Mouse (Mus musculus): Measurements from ENCODE around the gene Pde4b. TPM values are rescaled to one million over a fixed set of nuclear protein-coding genes. Genes with fewer than 3 reads are reported as not detected.

Gene Pde4b
- polyA plus RNA-seq, 1 experiment, result 78.9 TPM

DNA sequence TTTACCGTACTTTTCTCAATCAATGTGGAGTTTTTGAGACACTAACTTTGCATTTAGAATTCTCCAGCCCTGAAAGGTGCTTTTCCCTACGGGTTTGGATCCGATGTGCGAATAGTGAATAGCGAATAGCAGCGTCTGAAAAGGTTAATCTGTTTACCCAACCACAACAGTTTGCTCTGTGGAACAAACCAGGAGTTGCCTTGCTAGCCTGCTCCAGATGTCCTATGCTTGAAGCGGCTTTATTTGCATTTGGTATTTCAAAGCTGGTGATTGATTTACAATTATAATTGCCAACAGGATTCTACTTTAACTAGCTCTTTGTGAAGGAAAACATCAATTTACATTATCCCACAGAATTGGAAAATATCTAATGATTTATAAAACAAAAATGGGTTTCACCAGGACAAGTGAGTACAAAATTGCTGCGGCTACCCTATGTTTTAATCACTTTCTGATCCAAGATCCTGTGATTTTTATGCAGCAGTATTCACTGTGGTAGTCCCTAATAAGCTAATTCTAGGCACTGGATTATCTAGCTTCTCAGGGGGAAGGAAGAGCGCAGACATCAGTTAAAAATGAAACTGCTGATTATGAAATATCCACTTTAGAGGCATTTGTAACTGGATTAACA lies 280.9 kb downstream of the Pde4b start:
- no peak overlapping the region for H3K27ac ChIP-seq (ENCODE audit: insufficient read depth, low read length)
- no peaks in the 10 kb centered on the region for H3K4me1 ChIP-seq (ENCODE audit: control insufficient read depth, insufficient read depth, low read length)
- H3K4me3 ChIP-seq (replicated peaks; ENCODE audit: insufficient read depth, low read depth, low read length), result no peak overlapping the region
- H3K27me3 ChIP-seq (ENCODE audit: control insufficient read depth, insufficient read depth, low read length), result no peaks in the 10 kb centered on the region
- DNase-seq, result no peak
- 76% methylated on average over 9 of the region's 9 CpGs for WGBS
- TF ChIP-seq CTCF (IDR thresholded peaks at IDR 0.05; ENCODE audit: borderline replicate concordance, insufficient read depth, low read depth, low read length) (no peak), POLR2A (IDR thresholded peaks at IDR 0.05; ENCODE audit: borderline replicate concordance, insufficient read depth, low read length) (no peak)

GRCm38 (mm10) chr4:102374614-102375013 lies 287.3 kb downstream of the Pde4b start:
- TF ChIP-seq CTCF (IDR thresholded peaks at IDR 0.05; ENCODE audit: borderline replicate concordance, insufficient read depth, low read depth, low read length) (no peak), POLR2A (IDR thresholded peaks at IDR 0.05; ENCODE audit: borderline replicate concordance, insufficient read depth, low read length) (no peak)
- Histone ChIP-seq H3K27ac (ENCODE audit: insufficient read depth, low read length) (no peak overlapping the region), H3K27me3 (ENCODE audit: control insufficient read depth, insufficient read depth, low read length) (no peaks in the 10 kb centered on the region), H3K4me3 (replicated peaks; ENCODE audit: insufficient read depth, low read depth, low read length) (no peak overlapping the region), H3K4me1 (ENCODE audit: control insufficient read depth, insufficient read depth, low read length) (no peaks in the 10 kb centered on the region)
- 86% methylated on average over 5 of the region's 5 CpGs for WGBS
- DNase-seq, result no peak

DNA sequence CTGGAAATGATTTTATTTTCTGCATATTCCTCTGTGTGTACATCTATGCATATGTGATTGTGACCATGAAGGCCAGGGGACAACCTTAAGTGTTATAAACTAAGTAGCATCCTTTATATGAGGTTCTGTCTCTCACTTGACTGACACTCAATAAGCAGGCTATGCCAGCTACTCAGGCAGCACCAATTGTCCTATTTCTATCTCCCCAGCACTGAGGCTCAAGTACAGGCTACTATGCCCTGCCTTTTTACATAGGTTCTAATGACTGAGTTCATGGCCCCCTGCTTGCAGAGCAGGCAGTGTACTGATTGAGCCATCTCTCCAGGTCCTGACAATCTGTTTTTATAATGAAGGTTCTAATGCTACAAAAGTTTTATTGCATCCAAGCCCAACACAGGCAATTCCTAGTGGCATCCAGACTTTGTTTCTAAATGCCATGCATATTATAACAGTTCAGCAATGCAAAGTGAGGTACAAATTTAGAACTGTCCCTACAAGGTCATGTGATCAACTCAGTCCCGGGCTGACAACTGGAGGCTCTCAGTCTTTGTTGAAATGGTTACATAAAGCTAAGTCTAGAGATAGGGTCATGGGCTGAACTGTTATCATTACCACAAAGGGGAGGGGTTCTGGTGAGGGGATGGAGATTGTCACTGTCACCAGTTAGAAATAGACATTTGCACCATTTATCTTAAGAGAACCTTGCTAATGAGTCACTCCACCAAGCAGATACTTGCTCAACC lies 295.6 kb downstream of the Pde4b start:
- no peak for TF ChIP-seq CTCF (IDR thresholded peaks at IDR 0.05; ENCODE audit: borderline replicate concordance, insufficient read depth, low read depth, low read length)
- TF ChIP-seq POLR2A (IDR thresholded peaks at IDR 0.05; ENCODE audit: borderline replicate concordance, insufficient read depth, low read length), result no peak
- Histone ChIP-seq H3K27ac (ENCODE audit: insufficient read depth, low read length) (no peak overlapping the region), H3K27me3 (ENCODE audit: control insufficient read depth, insufficient read depth, low read length) (no peaks in the 10 kb centered on the region), H3K4me3 (replicated peaks; ENCODE audit: insufficient read depth, low read depth, low read length) (no peak overlapping the region), H3K4me1 (ENCODE audit: control insufficient read depth, insufficient read depth, low read length) (no peaks in the 10 kb centered on the region; the same call in 1 of the 2 replicates)
- 75% methylated on average over 1 of the region's 1 CpGs for WGBS
- no peak for DNase-seq

GRCm38 (mm10) chr4:102393605-102394004 lies 306.3 kb downstream of the Pde4b start:
- H3K4me3 ChIP-seq (replicated peaks; ENCODE audit: insufficient read depth, low read depth, low read length), result no peak overlapping the region
- TF ChIP-seq CTCF (IDR thresholded peaks at IDR 0.05; ENCODE audit: borderline replicate concordance, insufficient read depth, low read depth, low read length) (no peak), POLR2A (IDR thresholded peaks at IDR 0.05; ENCODE audit: borderline replicate concordance, insufficient read depth, low read length) (no peak)
- WGBS, result 67% methylated on average over 2 of the region's 2 CpGs
- no peaks in the 10 kb centered on the region for H3K27me3 ChIP-seq (ENCODE audit: control insufficient read depth, insufficient read depth, low read length)
- no peak overlapping the region for H3K27ac ChIP-seq (ENCODE audit: insufficient read depth, low read length)
- no peaks in the 10 kb centered on the region; the same call in 1 of the 2 replicates for H3K4me1 ChIP-seq (ENCODE audit: control insufficient read depth, insufficient read depth, low read length)
- DNase-seq, result no peak

GRCm38 (mm10) chr4:102397334-102397733 lies 310.0 kb downstream of the Pde4b start:
- Histone ChIP-seq H3K27me3 (ENCODE audit: control insufficient read depth, insufficient read depth, low read length) (no peaks in the 10 kb centered on the region), H3K4me3 (replicated peaks; ENCODE audit: insufficient read depth, low read depth, low read length) (no peak overlapping the region), H3K4me1 (ENCODE audit: control insufficient read depth, insufficient read depth, low read length) (no peaks in the 10 kb centered on the region; the same call in 1 of the 2 replicates), H3K27ac (ENCODE audit: insufficient read depth, low read length) (no peak overlapping the region)
- DNase-seq, result no peak
- no peak for TF ChIP-seq POLR2A (IDR thresholded peaks at IDR 0.05; ENCODE audit: borderline replicate concordance, insufficient read depth, low read length)
- no peak for TF ChIP-seq CTCF (IDR thresholded peaks at IDR 0.05; ENCODE audit: borderline replicate concordance, insufficient read depth, low read depth, low read length)
- 89% methylated on average over 4 of the region's 4 CpGs for WGBS

DNA sequence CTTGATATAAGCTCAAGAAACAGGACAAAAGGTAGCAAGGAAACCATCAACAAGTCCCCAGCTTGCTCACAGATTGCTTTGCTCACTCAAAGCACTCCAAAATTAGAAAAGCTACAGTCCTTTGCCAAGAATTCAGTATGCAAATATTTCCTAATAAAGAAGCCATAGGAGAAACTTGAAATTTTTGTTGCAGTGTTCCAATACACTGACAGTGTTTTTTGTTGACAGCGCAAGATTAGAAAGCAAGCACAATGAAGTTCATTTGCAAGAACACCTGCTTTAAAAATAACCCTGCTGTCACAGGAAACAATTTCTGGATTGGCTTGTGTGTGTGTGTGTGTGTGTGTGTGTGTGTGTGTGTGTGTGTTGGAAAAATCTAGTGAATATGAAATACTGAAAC lies 311.2 kb downstream of the Pde4b start:
- H3K27ac ChIP-seq (ENCODE audit: insufficient read depth, low read length), result no peak overlapping the region
- DNase-seq, result no peak
- H3K4me1 ChIP-seq (ENCODE audit: control insufficient read depth, insufficient read depth, low read length), result no peaks in the 10 kb centered on the region; the same call in 1 of the 2 replicates
- WGBS, result 63% methylated on average over 1 of the region's 1 CpGs
- H3K27me3 ChIP-seq (ENCODE audit: control insufficient read depth, insufficient read depth, low read length), result no peaks in the 10 kb centered on the region
- TF ChIP-seq CTCF (IDR thresholded peaks at IDR 0.05; ENCODE audit: borderline replicate concordance, insufficient read depth, low read depth, low read length), result no peak
- TF ChIP-seq POLR2A (IDR thresholded peaks at IDR 0.05; ENCODE audit: borderline replicate concordance, insufficient read depth, low read length), result no peak
- H3K4me3 ChIP-seq (replicated peaks; ENCODE audit: insufficient read depth, low read depth, low read length), result no peak overlapping the region

DNA sequence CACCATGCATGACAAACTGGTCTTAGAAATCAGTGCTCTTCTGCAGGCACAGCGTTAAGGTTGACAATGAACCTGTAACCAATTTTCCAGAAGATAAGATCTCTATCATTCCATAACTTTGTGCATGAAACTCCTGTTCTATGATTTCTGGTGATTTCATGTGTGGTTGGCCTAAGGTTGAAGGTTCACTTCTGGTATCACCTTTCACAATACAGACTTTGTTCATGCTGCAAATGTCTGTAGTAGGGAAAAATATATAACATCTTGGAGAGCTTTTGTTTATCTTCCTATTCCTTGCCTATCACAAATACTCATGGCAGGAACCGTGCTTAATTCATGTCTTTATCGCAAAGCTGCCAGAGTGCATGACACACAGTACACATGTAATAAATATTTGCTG lies 319.5 kb downstream of the Pde4b start:
- H3K4me1 ChIP-seq (ENCODE audit: control insufficient read depth, insufficient read depth, low read length), result peaks cover 8% of the 10 kb centered on the region
- no peak overlapping the region for H3K27ac ChIP-seq (ENCODE audit: insufficient read depth, low read length)
- WGBS, result 81% methylated on average over 3 of the region's 3 CpGs
- DNase-seq, result no peak
- H3K27me3 ChIP-seq (ENCODE audit: control insufficient read depth, insufficient read depth, low read length), result no peaks in the 10 kb centered on the region
- no peak overlapping the region for H3K4me3 ChIP-seq (replicated peaks; ENCODE audit: insufficient read depth, low read depth, low read length)
- no peak for TF ChIP-seq POLR2A (IDR thresholded peaks at IDR 0.05; ENCODE audit: borderline replicate concordance, insufficient read depth, low read length)
- TF ChIP-seq CTCF (IDR thresholded peaks at IDR 0.05; ENCODE audit: borderline replicate concordance, insufficient read depth, low read depth, low read length), result no peak

DNA sequence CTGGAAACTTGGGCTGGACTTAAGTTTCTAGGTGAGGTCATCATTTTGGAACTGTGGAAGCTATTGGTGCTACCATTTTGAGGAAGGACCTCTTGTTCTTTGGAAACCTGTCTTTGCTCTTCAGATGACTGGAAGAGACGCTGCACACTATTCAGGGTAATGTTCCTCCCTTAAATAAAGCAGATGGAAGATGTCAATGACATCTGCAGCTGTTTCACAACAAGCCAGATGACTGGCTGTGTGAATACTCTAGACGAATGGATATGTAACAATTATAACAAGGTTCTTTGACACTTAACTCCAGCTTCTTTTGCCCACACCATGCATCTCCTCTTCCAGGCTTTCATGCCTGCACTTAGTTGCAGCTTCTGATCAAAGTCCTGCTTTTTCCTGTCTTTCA lies 320.8 kb downstream of the Pde4b start:
- no peak overlapping the region for H3K27ac ChIP-seq (ENCODE audit: insufficient read depth, low read length)
- DNase-seq, result no peak
- no peaks in the 10 kb centered on the region for H3K27me3 ChIP-seq (ENCODE audit: control insufficient read depth, insufficient read depth, low read length)
- H3K4me3 ChIP-seq (replicated peaks; ENCODE audit: insufficient read depth, low read depth, low read length), result no peak overlapping the region
- peaks cover 9% of the 10 kb centered on the region for H3K4me1 ChIP-seq (ENCODE audit: control insufficient read depth, insufficient read depth, low read length)
- 81% methylated on average over 2 of the region's 2 CpGs for WGBS
- TF ChIP-seq CTCF (IDR thresholded peaks at IDR 0.05; ENCODE audit: borderline replicate concordance, insufficient read depth, low read depth, low read length), result no peak
- no peak for TF ChIP-seq POLR2A (IDR thresholded peaks at IDR 0.05; ENCODE audit: borderline replicate concordance, insufficient read depth, low read length)
